Mouse (Mus musculus) hindbrain, embryonic 11.5 days (tissue): ENCODE results near the gene Timd4. TPM values are rescaled to one million over a fixed set of nuclear protein-coding genes. Genes with fewer than 3 reads are reported as not detected.

Source experiments
- ATAC-seq: fragments of 200-750 bp; cut with Nextera tagmentation; 2 replicates; pipeline ENCODE4 v1.8.0; 2017; ENCODE audit warnings: mild to moderate bottlenecking, moderate TSS enrichment, moderate library complexity; ENCODE audit not compliant: low FRiP score
- DNase-seq: peaks from one replicate; pipeline ENCODE4 v3.0.0-alpha.2; 2015; ENCODE audit warnings: low spot score
- H3K27ac ChIP-seq: fragments of 300-500 bp; sonication (generic); 2 replicates; pipeline ENCODE4 v1.5.1; 2014; ENCODE audit warnings: mild to moderate bottlenecking, low read depth, low read length
- H3K27me3 ChIP-seq: fragments of 300-500 bp; sonication (generic); 2 replicates; pipeline ENCODE4 v1.6.1; 2014; ENCODE audit warnings: mild to moderate bottlenecking, low read length, moderate library complexity, mixed read lengths; ENCODE audit not compliant: control insufficient read depth, insufficient read depth
- H3K36me3 ChIP-seq: fragments of 300-500 bp; sonication (generic); 2 replicates; pipeline ENCODE4 v1.6.1; 2014; ENCODE audit warnings: mild to moderate bottlenecking, low read length, moderate library complexity, mixed read lengths; ENCODE audit not compliant: control insufficient read depth, insufficient read depth
- H3K4me1 ChIP-seq: fragments of 300-500 bp; sonication (generic); replicated peaks from 2 replicates; pipeline ENCODE4 v1.6.1; 2014; ENCODE audit warnings: low read length, mixed read lengths; ENCODE audit not compliant: control insufficient read depth, insufficient read depth
- H3K4me2 ChIP-seq: fragments of 300-500 bp; sonication (generic); replicated peaks from 2 replicates; pipeline ENCODE4 v1.6.1; 2014; ENCODE audit warnings: mild to moderate bottlenecking, low read depth, low read length
- H3K4me3 ChIP-seq: fragments of 300-500 bp; sonication (generic); 2 replicates; pipeline ENCODE4 v1.5.1; 2014; ENCODE audit warnings: low read depth, low read length
- H3K9ac ChIP-seq: fragments of 300-500 bp; sonication (generic); 2 replicates; pipeline ENCODE4 v1.6.1; 2014; ENCODE audit warnings: low read depth, low read length
- H3K9me3 ChIP-seq: fragments of 300-500 bp; sonication (generic); 2 replicates; pipeline ENCODE4 v1.6.1; 2016; ENCODE audit warnings: low read length; ENCODE audit not compliant: control insufficient read depth
- WGBS: fragments of 180-500 bp; shearing (Covaris S2); extraction: QIAGEN DNeasy Blood & Tissue Kit; methylation state at CpG from one replicate; pipeline ENCODE4 v1.1.7; 2014; 5-methylcytosine and 5-hydroxymethylcytosine counted together
- polyA plus RNA-seq: library from polyadenylated mRNA; unstranded; fragments of >200 nt; fragmentation: Nextera tagmentation; extraction: Ambion mirVana; gene quantifications from 2 replicates; pipeline ENCODE4 v1.2.1, GENCODE M21; 2014

Timd4 gene
- polyA plus RNA-seq, 1 experiment from 2014 or later: 0.15 TPM

DNA sequence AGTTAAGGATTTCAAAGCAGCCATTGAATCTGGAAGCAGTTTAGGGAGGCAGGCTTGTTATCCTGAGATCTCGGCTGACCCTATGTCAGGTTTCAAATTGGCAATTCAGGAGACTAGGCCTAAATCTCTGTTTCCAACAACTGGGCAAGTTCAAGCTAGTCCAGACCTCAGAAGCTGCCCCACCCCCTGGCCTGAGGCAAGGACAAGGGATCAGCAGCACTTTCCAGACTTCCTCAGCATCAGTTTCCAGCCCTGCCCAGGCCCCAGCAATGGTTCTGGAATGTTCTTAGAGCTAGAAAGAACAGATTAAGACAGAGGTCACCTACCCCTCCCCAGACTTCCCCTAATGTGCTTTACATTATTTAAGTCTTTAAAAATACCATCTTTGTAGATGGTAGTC is 36.1 kb downstream of the Timd4 start:
- WGBS: 65% methylated on average over 1 of the region's 1 CpGs
- Histone ChIP-seq H3K4me3 (no peak overlapping the region), H3K4me2 (no peak overlapping the region), H3K4me1 (no peaks in the 10 kb centered on the region), H3K36me3 (no peaks in the 10 kb centered on the region), H3K27me3 (no peaks in the 10 kb centered on the region), H3K9me3 (no peaks in the 10 kb centered on the region), H3K27ac (no peak overlapping the region), H3K9ac (no peak overlapping the region)
- ATAC-seq (no peak), DNase-seq (no peak)

DNA sequence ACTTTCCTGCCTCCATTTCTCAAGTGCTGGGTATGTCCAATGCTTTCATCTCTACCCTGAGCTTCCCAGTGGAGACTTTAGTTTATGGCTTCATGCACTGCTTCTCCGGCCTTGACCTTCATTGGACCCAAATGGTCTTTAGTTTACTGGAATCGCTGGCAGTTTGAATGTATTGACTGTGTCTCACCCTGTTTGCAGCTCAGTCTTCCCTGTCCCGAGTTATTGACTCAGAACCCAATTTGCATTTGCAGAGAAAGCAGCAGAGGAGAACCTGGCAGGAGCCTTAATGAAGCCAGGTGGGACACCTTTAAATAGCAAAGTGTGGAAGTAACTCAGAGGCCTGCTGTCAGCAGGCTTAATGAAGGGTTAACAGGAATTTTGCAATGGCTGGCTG is 37.2 kb downstream of the Timd4 start:
- Histone ChIP-seq H3K36me3 (no peaks in the 10 kb centered on the region), H3K27me3 (no peaks in the 10 kb centered on the region), H3K9me3 (no peaks in the 10 kb centered on the region), H3K27ac (no peak overlapping the region), H3K9ac (no peak overlapping the region), H3K4me2 (no peak overlapping the region), H3K4me1 (no peaks in the 10 kb centered on the region), H3K4me3 (no peak overlapping the region)
- 45% methylated on average over 3 of the region's 3 CpGs for WGBS
- DNase-seq: no peak
- no peak for ATAC-seq

DNA sequence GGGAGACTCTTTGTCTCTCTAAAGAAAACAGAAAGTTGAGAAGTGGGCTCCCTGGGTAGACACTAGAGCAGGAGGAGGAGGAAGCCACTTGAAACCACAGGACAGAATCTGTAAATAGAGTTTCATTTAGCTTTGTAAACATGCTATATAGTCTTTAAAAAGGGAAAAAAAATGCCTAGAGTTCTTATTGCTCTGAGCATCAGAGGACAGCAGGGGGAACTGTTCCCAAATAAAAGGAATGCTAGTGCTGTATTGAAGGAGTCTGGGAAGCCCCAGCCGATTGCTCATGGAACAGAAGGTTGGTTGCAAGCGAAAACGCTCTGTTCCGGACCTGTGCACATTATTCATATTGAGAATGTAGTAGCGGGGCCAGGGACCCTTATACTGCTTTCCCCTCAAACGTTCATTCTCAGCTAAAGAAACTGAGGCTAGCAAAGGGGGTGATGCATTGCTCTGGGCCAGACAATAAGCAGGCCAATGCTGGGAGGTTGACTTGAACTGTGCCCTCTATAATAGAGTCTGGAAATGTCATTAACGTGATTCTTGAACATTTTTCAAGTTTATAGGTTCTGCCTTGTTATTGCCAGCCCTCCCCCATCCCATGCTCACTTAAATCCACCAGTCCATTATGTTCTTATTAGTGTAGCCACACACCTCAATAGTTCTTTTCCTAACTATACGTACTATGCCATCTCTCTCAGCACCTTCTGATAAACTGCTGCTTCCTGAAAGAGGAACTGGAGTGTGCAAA is 37.8 kb downstream of the Timd4 start:
- Histone ChIP-seq H3K4me1 (no peaks in the 10 kb centered on the region), H3K4me2 (no peak overlapping the region), H3K27ac (no peak overlapping the region), H3K4me3 (no peak overlapping the region), H3K9ac (no peak overlapping the region), H3K9me3 (no peaks in the 10 kb centered on the region), H3K27me3 (no peaks in the 10 kb centered on the region), H3K36me3 (no peaks in the 10 kb centered on the region)
- ATAC-seq: no peak
- 28% methylated on average over 8 of the region's 8 CpGs for WGBS
- DNase-seq: peak; percentile 27

DNA sequence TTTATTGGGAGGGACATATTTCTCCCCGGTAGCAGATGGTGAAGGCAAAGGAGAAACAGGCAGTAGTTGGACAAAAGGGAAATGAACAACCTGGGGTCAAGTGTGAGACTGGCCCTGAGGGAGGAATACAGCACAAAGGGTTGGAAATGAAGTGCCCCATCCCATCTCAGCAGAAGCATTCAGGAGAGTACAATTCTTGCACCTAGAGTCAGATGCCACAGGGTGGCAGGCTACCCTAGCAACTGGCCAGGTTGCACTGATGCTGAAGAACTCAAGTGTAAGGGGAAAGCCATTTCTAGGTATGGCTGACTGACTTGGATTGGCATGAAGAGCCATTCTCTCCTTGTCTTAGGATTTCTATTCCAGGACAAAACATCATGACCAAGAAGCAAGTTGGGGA is 54.2 kb downstream of the Timd4 start:
- Histone ChIP-seq H3K36me3 (no peaks in the 10 kb centered on the region), H3K27ac (no peak overlapping the region), H3K9me3 (no peaks in the 10 kb centered on the region), H3K4me2 (no peak overlapping the region), H3K4me3 (no peak overlapping the region), H3K27me3 (no peaks in the 10 kb centered on the region), H3K4me1 (no peaks in the 10 kb centered on the region), H3K9ac (no peak overlapping the region)
- ATAC-seq: peak; percentile 57; the same call in 1 of the 2 replicates
- peak; percentile 48 for DNase-seq
- 73% methylated on average over 1 of the region's 1 CpGs for WGBS

DNA sequence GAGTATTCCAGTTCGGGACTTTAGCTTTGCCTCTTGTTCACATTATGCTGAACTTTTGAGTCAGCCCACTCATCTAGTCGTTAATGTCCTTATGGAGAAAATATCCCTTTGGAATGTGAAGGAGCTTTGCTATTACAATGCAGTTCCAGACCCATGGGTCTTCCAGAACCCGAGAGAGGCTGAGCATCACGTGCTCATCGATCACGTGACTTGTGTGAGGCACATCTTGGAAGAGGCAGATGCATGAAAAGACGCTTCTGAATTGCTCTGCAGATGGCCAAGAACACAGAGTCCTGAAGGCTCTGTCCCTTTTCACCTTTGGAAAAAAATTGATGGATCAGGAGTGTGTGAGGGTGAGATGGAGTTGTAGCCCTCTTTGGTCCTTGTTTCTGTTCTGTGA is 58.0 kb downstream of the Timd4 start:
- H3K4me2 ChIP-seq: no peak overlapping the region
- H3K9ac ChIP-seq: no peak overlapping the region
- H3K27ac ChIP-seq: no peak overlapping the region
- WGBS: 82% methylated on average over 7 of the region's 7 CpGs
- no peaks in the 10 kb centered on the region for H3K9me3 ChIP-seq
- H3K4me3 ChIP-seq: no peak overlapping the region
- no peak for DNase-seq
- no peaks in the 10 kb centered on the region for H3K27me3 ChIP-seq
- no peak for ATAC-seq
- no peaks in the 10 kb centered on the region for H3K4me1 ChIP-seq
- H3K36me3 ChIP-seq: no peaks in the 10 kb centered on the region

DNA sequence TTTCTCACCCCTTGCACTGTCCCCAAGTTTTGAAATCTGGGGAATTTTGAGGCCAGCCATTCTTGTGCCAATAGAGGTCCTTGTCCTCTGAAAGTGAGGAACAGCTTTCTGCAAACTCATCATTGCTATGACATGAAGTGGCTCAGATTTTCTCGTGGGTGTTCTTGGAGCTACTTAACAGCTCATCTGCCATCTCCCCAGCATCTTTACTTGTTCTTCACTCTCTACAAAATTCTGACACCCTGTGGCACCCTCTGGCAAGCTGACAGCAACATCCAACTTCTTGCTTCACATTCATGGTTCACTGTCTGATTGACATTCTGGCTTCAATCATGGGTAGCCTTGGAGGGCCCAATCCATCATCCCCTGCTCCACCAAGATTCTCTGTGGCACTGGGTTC is 65.2 kb downstream of the Timd4 start:
- WGBS: 80% methylated on average over 1 of the region's 1 CpGs
- Histone ChIP-seq H3K4me1 (no peaks in the 10 kb centered on the region), H3K27ac (no peak overlapping the region), H3K4me3 (no peak overlapping the region), H3K4me2 (no peak overlapping the region), H3K9me3 (no peaks in the 10 kb centered on the region), H3K9ac (no peak overlapping the region), H3K27me3 (no peaks in the 10 kb centered on the region), H3K36me3 (no peaks in the 10 kb centered on the region)
- no peak for DNase-seq
- ATAC-seq: no peak

DNA sequence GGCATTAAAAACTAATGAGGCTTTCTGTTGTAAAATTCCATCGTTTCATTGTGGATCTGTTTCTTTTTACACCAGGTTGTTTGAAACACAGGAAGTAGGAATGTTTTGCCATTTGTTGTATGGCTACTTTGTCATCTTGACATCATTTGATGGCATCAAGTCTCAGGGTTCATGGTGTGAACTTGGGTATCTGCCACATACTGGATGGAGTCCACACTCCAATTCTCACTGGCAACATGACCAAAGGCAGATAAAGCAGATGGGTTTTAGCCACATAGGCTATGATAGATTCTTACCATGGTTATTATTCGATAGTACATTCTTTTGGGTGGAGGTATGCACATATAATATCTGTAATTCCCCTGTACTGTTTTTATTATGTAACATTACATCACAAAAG is 71.9 kb downstream of the Timd4 start:
- Histone ChIP-seq H3K4me1 (no peaks in the 10 kb centered on the region), H3K9ac (no peak overlapping the region), H3K9me3 (no peaks in the 10 kb centered on the region), H3K4me3 (no peak overlapping the region), H3K4me2 (no peak overlapping the region), H3K27me3 (no peaks in the 10 kb centered on the region), H3K36me3 (no peaks in the 10 kb centered on the region), H3K27ac (no peak overlapping the region)
- 86% methylated on average over 2 of the region's 2 CpGs for WGBS
- ATAC-seq: no peak
- DNase-seq: no peak

DNA sequence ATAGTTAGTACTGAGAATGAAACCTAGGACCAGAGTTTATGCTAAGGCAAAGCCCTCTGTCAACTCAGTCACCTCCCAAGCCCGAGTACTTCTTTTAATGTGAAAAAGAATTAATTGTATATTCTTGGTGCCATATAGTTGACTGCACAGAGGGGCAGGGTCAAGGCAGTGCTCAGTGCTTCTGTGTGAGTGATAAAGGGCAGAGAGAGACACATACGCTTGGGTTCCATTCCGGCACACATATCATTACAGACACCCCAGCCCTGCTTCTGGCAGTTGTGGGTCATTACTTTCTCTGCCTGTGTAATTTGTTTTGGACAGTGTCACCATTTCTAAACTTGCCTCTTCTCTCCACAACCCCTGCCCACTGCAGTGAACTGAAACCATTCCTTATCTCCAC is 78.5 kb downstream of the Timd4 start:
- ATAC-seq: no peak
- Histone ChIP-seq H3K27me3 (no peaks in the 10 kb centered on the region), H3K9me3 (no peaks in the 10 kb centered on the region), H3K4me1 (no peaks in the 10 kb centered on the region), H3K4me2 (no peak overlapping the region), H3K27ac (no peak overlapping the region), H3K36me3 (no peaks in the 10 kb centered on the region), H3K4me3 (no peak overlapping the region), H3K9ac (no peak overlapping the region)
- DNase-seq: no peak
- WGBS: 87% methylated on average over 3 of the region's 3 CpGs
